Mouse (Mus musculus) cerebral cortex, adult 2 months (tissue): Measurements from ENCODE around the gene Vrk2.

Experiments
- WGBS: fragments of 180-500 bp; shearing (Covaris S2); methylation state at CpG from one replicate; pipeline ENCODE4 v1.1.7; 2018; 5-methylcytosine and 5-hydroxymethylcytosine counted together

Gene Vrk2

GRCm38 (mm10) chr11:26551551-26551950 is 42.2 kb downstream of the Vrk2 start:
- 96% methylated on average over 3 of the region's 3 CpGs for WGBS

GRCm38 (mm10) chr11:26537816-26538215 is 56.0 kb downstream of the Vrk2 start:
- 98% methylated on average over 5 of the region's 5 CpGs for WGBS

DNA sequence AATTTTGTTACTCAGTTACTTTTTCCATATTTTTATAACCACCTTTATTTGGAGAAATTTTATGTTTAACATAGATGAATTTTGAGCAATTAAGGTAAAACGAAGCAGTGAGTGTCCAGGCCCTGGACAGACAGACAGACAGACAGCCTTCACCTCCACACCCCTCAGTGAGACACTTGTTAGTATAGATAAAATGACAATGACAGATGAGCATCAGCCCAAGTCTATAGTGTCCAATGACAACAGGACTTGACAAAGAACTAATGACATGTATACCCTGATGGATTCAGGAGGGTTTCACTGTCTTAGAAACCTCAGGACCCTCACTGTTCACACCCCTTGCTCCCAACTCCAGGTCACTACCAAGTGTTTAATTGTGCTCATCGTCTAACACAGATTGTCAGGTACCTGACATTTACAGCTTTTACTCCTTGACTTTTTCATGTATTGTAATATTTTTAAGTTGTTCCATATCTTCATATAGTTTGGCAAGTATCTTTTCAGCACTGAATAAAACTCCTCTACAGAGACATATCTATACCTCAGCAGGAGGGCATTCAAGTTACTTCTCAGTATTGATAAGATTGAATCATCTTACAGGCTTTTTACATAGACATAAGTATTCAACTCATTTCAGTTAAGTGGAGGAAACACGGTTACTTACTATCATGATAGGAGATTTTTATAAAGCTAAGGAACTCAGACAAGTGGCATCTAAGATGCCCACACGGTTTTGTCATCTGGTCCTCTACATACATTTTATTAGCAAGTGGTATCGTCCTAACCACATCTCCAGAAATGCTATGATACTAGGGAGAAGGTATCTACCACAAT is 60.6 kb downstream of the Vrk2 start:
- 92% methylated on average over 5 of the region's 5 CpGs for WGBS

- WGBS, result 99% methylated on average over 2 of the region's 2 CpGs
Measured at GRCm38 (mm10) chr11:26526861-26527260, 66.9 kb downstream of the Vrk2 start.

GRCm38 (mm10) chr11:26518991-26519390 is 74.8 kb downstream of the Vrk2 start:
- 67% methylated on average over 3 of the region's 3 CpGs for WGBS

DNA sequence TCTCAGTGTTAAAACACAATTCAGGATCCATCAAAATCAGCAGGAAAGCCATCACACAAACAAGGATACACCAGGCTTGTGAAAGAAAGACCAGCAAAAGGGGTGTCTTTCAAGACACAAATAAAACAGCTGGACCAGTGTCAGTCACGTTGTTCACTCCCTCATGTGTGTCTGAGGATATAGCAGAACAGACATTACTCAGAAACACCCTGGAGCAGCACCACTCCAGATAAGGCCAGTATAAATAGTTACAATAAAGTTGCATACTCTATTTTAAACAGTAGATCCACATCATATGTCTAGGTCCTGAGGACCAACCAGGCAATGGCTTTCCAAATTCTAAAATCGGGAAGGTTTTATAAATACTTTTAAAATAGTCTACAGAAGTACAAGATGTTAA is 77.7 kb downstream of the Vrk2 start:
- WGBS, result 85% methylated on average over 2 of the region's 2 CpGs

DNA sequence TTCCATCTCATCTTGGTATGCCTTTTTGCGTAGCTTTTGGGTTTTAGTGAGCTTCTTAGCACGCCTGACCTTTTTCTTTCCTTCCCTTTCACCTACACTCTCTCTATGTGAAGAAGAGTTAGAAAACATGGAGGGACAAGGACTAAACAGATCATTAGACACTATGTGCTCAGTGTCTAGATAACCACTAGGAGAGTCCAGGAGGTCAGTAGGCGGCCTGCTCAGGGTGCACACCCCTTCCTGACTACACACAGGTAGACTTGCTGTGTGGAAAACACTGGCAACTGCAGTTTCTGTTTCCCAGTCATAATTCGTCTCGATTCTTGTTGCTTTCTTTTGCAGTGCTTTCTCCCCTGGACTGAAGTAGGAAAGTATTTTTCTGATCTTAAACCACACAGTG is 97.8 kb downstream of the Vrk2 start:
- WGBS, result 90% methylated on average over 5 of the region's 5 CpGs

GRCm38 (mm10) chr11:26489761-26490466 is 103.9 kb downstream of the Vrk2 start:
- 70% methylated on average over 12 of the region's 12 CpGs for WGBS

GRCm38 (mm10) chr11:26481691-26482242 is 112.0 kb downstream of the Vrk2 start:
- WGBS, result 73% methylated on average over 3 of the region's 3 CpGs

DNA sequence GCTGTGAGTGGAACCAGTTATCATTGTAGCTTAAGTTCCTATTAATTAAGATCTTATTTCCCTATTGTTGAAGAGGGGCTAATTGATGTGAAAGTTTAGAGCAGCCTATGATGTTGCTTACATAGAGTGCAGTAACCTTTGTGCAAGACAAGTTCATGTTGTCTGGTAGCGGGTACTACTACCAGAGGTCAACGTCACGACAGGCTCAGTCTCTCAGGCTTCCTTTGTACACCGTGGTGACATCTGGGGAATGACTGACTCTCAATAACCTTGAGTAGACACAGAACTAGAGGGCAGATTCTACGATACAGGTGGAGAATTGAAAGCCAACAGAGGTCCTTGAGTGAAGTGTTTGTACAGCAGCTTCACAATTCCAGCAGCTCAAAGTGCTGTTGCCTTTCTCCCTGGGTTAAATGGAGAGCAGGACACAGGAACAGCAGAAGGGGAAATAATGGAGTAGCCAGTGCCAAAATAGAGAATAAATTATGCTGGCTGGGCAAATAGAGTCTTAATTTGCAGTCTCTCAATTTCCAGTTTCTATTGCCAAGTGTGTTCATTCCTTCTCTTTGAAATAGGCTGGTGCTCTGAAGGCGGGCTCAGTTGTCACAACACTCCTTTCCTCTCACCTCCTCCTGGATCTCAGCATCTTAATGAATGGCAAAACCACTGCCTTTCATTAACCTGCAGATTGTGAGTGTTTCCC is 116.6 kb downstream of the Vrk2 start:
- WGBS, result 59% methylated on average over 6 of the region's 6 CpGs

DNA sequence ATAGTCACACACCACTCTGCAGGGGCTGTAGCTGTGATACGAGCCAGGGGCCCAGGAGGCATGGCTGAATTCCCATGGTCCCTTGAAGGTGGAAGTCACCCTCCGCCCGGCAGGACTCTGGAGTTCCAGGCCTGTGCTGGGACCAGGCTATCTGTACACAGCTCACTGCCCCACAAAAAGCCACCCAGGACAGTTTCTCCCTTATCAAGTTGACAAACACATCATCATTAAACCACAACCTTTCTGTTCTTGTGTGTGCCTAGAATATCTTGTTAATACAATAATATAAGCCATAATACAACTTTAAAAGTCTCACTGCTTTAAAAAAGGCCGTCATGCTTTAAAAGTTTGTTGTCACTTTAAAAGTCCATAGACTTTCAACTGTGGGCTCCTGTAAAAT is 139.7 kb downstream of the Vrk2 start:
- WGBS, result 96% methylated on average over 4 of the region's 4 CpGs

GRCm38 (mm10) chr11:26452693-26453092 is 141.1 kb downstream of the Vrk2 start:
- WGBS, result 90% methylated on average over 4 of the region's 4 CpGs

GRCm38 (mm10) chr11:26451228-26451627 is 142.6 kb downstream of the Vrk2 start:
- 95% methylated on average over 2 of the region's 2 CpGs for WGBS

DNA sequence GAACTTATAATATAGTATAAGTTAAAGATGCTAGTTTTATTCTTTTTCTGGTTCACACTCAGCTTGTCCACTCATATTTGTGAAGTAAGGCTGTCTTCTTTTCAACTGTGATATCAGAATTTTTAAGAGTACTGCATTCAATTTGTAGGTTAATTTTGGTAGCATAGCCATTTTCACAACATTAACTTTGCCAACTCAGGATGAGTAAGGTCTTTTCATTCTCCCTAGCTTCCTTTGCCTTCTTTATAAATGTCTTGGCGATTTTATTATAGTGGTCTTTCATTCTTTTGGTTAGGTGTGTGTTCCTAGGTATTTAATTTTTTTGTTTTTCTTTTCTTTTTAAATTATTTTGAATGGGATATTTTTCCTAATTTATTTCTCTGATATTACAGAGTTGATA is 143.2 kb downstream of the Vrk2 start:
- 94% methylated on average over 1 of the region's 1 CpGs for WGBS

DNA sequence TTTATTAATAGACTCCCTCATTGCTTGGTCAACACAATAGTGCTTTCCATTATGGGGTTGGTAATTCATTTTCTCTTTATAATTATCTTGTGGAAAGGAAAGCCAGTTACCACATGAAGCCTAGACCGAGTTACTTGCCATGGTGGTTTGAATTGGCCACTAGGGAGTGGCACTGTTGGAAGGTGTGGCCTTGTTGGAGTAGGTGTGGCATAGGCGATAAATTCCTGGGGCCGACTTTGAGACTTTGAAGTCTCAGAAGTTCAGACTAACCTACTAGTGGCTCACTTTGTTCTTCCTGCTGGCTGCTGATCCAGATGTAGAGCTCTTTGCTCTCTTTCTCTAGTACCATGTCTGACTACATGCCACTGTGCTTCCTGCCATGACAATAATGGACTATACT is 144.0 kb downstream of the Vrk2 start:
- 90% methylated on average over 3 of the region's 3 CpGs for WGBS

DNA sequence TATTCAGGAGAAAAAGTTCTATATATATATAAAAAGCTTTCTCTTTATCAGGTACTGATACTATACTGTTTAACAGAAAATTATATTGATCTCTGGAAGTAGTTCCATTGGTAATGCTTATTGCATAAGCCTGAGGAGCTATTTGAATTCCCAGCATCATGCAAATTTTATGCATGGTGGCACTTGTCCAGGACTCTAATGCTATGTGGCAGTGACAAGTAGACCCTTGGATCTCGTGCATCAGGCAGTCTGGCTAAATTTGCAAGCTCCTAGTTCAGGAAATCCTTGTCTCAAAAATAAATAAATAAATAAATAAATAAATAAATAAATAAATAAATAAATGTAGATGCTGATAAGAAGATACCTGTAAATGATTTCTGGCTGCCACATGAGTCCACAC is 152.7 kb downstream of the Vrk2 start:
- 66% methylated on average over 1 of the region's 1 CpGs for WGBS

- 45% methylated on average over 13 of the region's 13 CpGs for WGBS
Measured at GRCm38 (mm10) chr11:26437818-26438217, 156.0 kb downstream of the Vrk2 start.

- 89% methylated on average over 2 of the region's 2 CpGs for WGBS
Measured at GRCm38 (mm10) chr11:26421472-26421871, 172.3 kb downstream of the Vrk2 start.
